Mouse (Mus musculus) neural tube, embryonic 15.5 days (tissue): ENCODE data around the gene Atg2a. TPM values are rescaled to one million over a fixed set of nuclear protein-coding genes. Genes with fewer than 3 reads are reported as not detected.

ENCODE experiments used
- ATAC-seq: fragments of 200-750 bp; cut with Nextera tagmentation; 2 replicates; pipeline ENCODE4 v1.8.0; 2017; ENCODE audit warnings: mild to moderate bottlenecking, moderate TSS enrichment, moderate library complexity; ENCODE audit not compliant: low FRiP score
- H3K27ac ChIP-seq: fragments of 300-500 bp; sonication (generic); replicated peaks from 2 replicates; pipeline ENCODE4 v1.5.1; 2015; ENCODE audit warnings: mild to moderate bottlenecking, inconsistent platforms
- H3K27me3 ChIP-seq: fragments of 300-500 bp; sonication (generic); replicated peaks from 2 replicates; pipeline ENCODE4 v1.6.1; 2015; ENCODE audit warnings: inconsistent platforms
- H3K36me3 ChIP-seq: fragments of 300-500 bp; sonication (generic); 2 replicates; pipeline ENCODE4 v1.6.1; 2015; ENCODE audit warnings: inconsistent platforms
- H3K4me1 ChIP-seq: fragments of 300-500 bp; sonication (generic); 2 replicates; pipeline ENCODE4 v1.6.1; 2015; ENCODE audit warnings: inconsistent platforms
- H3K4me2 ChIP-seq: fragments of 300-500 bp; sonication (generic); 2 replicates; pipeline ENCODE4 v1.6.1; 2015; ENCODE audit warnings: inconsistent platforms, mild to moderate bottlenecking, moderate library complexity
- H3K4me3 ChIP-seq: fragments of 300-500 bp; sonication (generic); replicated peaks from 2 replicates; pipeline ENCODE4 v1.5.1; 2015; ENCODE audit warnings: mild to moderate bottlenecking, inconsistent platforms
- H3K9ac ChIP-seq: fragments of 300-500 bp; sonication (generic); replicated peaks from 2 replicates; pipeline ENCODE4 v1.6.1; 2015; ENCODE audit warnings: mild to moderate bottlenecking, inconsistent platforms
- H3K9me3 ChIP-seq: fragments of 300-500 bp; sonication (generic); replicated peaks from 2 replicates; pipeline ENCODE4 v1.6.1; 2016; ENCODE audit warnings: inconsistent platforms
- WGBS: fragments of 180-500 bp; shearing (Covaris S2); methylation state at CpG from one replicate; pipeline ENCODE4 v1.1.7; 2015; ENCODE audit warnings: mixed read lengths; 5-methylcytosine and 5-hydroxymethylcytosine counted together
- polyA plus RNA-seq: library from polyadenylated mRNA; unstranded; fragments of >200 nt; fragmentation: Nextera tagmentation; extraction: Ambion mirVana; gene quantifications from 2 replicates; pipeline ENCODE4 v1.2.1, GENCODE M21; 2015

Gene Atg2a
- 12.5 and 12.9 TPM in 2 replicates for polyA plus RNA-seq

- WGBS = under 1% methylated on average over 54 of the region's 55 CpGs
- peak; percentile 95 for ATAC-seq
- H3K9ac ChIP-seq = peak within 1 kb of the TSS; percentile 89
- no peaks in the 10 kb centered on the region for H3K27me3 ChIP-seq
- no peaks in the 10 kb centered on the region for H3K9me3 ChIP-seq
- peaks cover 20% of the 10 kb centered on the region for H3K36me3 ChIP-seq
- H3K4me1 ChIP-seq = peaks cover 24% of the 10 kb centered on the region
- peak within 1 kb of the TSS; percentile 58 for H3K27ac ChIP-seq
- peak within 1 kb of the TSS; percentile 77 for H3K4me3 ChIP-seq
- peak within 1 kb of the TSS; percentile 86 for H3K4me2 ChIP-seq
Observed at GRCm38 (mm10) chr19:6241274-6242107, at the start of gene Atg2a. Atg2a (plus strand) TSS chr19:6241668.

- ATAC-seq = no peak
- H3K27me3 ChIP-seq = no peaks in the 10 kb centered on the region
- WGBS = 83% methylated on average over 2 of the region's 2 CpGs
Observed at GRCm38 (mm10) chr19:6204265-6204664, 37.2 kb upstream of the Atg2a start.

GRCm38 (mm10) chr19:6206716-6207115, 34.8 kb upstream of the Atg2a start:
- H3K27me3 ChIP-seq = no peaks in the 10 kb centered on the region
- no peak for ATAC-seq
- 73% methylated on average over 5 of the region's 5 CpGs for WGBS

More at GRCm38 (mm10) chr19:6204265-6204664, 37.2 kb upstream of the Atg2a start:
- no peaks in the 10 kb centered on the region for H3K9me3 ChIP-seq
- no peaks in the 10 kb centered on the region for H3K36me3 ChIP-seq
- no peak overlapping the region for H3K27ac ChIP-seq
- no peak overlapping the region for H3K9ac ChIP-seq
- no peak overlapping the region for H3K4me2 ChIP-seq
- H3K4me3 ChIP-seq = no peak overlapping the region
- no peaks in the 10 kb centered on the region for H3K4me1 ChIP-seq

GRCm38 (mm10) chr19:6216046-6216705, 25.3 kb upstream of the Atg2a start:
- no peaks in the 10 kb centered on the region for H3K9me3 ChIP-seq
- no peaks in the 10 kb centered on the region for H3K36me3 ChIP-seq
- H3K4me3 ChIP-seq = no peak overlapping the region
- WGBS = 59% methylated on average over 6 of the region's 6 CpGs
- H3K27ac ChIP-seq = no peak overlapping the region
- no peaks in the 10 kb centered on the region for H3K27me3 ChIP-seq
- H3K4me1 ChIP-seq = no peaks in the 10 kb centered on the region
- no peak overlapping the region for H3K9ac ChIP-seq
- H3K4me2 ChIP-seq = no peak overlapping the region
- ATAC-seq = no peak

More at GRCm38 (mm10) chr19:6206716-6207115, 34.8 kb upstream of the Atg2a start:
- Histone ChIP-seq H3K27ac (no peak overlapping the region), H3K9me3 (no peaks in the 10 kb centered on the region), H3K4me3 (no peak overlapping the region), H3K36me3 (no peaks in the 10 kb centered on the region), H3K4me2 (no peak overlapping the region), H3K9ac (no peak overlapping the region), H3K4me1 (no peaks in the 10 kb centered on the region)

- no peak overlapping the region for H3K4me2 ChIP-seq
- 76% methylated on average over 6 of the region's 6 CpGs for WGBS
- H3K4me3 ChIP-seq = no peak overlapping the region
- ATAC-seq = no peak
- H3K27me3 ChIP-seq = no peaks in the 10 kb centered on the region
- no peaks in the 10 kb centered on the region for H3K4me1 ChIP-seq
- no peak overlapping the region for H3K9ac ChIP-seq
- no peaks in the 10 kb centered on the region for H3K9me3 ChIP-seq
- no peak overlapping the region for H3K27ac ChIP-seq
- no peaks in the 10 kb centered on the region for H3K36me3 ChIP-seq
Observed at GRCm38 (mm10) chr19:6218606-6219005, 22.9 kb upstream of the Atg2a start.

- WGBS = 29% methylated on average over 2 of the region's 2 CpGs
- ATAC-seq = no peak
- Histone ChIP-seq H3K9ac (no peak within 1 kb of the TSS), H3K4me2 (no peak within 1 kb of the TSS), H3K4me3 (no peak within 1 kb of the TSS), H3K27ac (no peak within 1 kb of the TSS), H3K4me1 (no peaks in the 10 kb centered on the region), H3K36me3 (peaks cover 49% of the 10 kb centered on the region), H3K9me3 (no peaks in the 10 kb centered on the region), H3K27me3 (no peaks in the 10 kb centered on the region)
Observed at GRCm38 (mm10) chr19:6226135-6226534, 15.3 kb upstream of the Atg2a start, which contains the start of gene Gpha2. Gpha2 (plus strand) TSS chr19:6226380.

- no peaks in the 10 kb centered on the region for H3K9me3 ChIP-seq
- WGBS = 89% methylated on average over 14 of the region's 14 CpGs
- H3K4me3 ChIP-seq = no peak overlapping the region
- H3K27ac ChIP-seq = no peak overlapping the region
- H3K4me2 ChIP-seq = no peak overlapping the region
- ATAC-seq = no peak
- H3K36me3 ChIP-seq = peaks cover 55% of the 10 kb centered on the region
- no peaks in the 10 kb centered on the region for H3K27me3 ChIP-seq
- no peak overlapping the region for H3K9ac ChIP-seq
- H3K4me1 ChIP-seq = no peaks in the 10 kb centered on the region
Observed at GRCm38 (mm10) chr19:6226763-6227162, 14.7 kb upstream of the Atg2a start.

GRCm38 (mm10) chr19:6227864-6228263, 13.6 kb upstream of the Atg2a start:
- Histone ChIP-seq H3K36me3 (peaks cover 66% of the 10 kb centered on the region), H3K9me3 (no peaks in the 10 kb centered on the region), H3K27ac (no peak overlapping the region), H3K4me1 (no peaks in the 10 kb centered on the region), H3K9ac (no peak overlapping the region), H3K27me3 (no peaks in the 10 kb centered on the region), H3K4me2 (no peak overlapping the region), H3K4me3 (no peak overlapping the region)
- 75% methylated on average over 4 of the region's 4 CpGs for WGBS
- no peak for ATAC-seq

GRCm38 (mm10) chr19:6230411-6230810, 11.1 kb upstream of the Atg2a start:
- H3K27me3 ChIP-seq = no peaks in the 10 kb centered on the region
- no peak overlapping the region for H3K9ac ChIP-seq
- H3K36me3 ChIP-seq = peaks cover 76% of the 10 kb centered on the region
- H3K27ac ChIP-seq = no peak overlapping the region
- H3K9me3 ChIP-seq = no peaks in the 10 kb centered on the region
- no peak overlapping the region for H3K4me2 ChIP-seq
- 96% methylated on average over 4 of the region's 4 CpGs for WGBS
- H3K4me1 ChIP-seq = peaks cover 19% of the 10 kb centered on the region
- no peak for ATAC-seq
- no peak overlapping the region for H3K4me3 ChIP-seq

GRCm38 (mm10) chr19:6231036-6231435, 10.4 kb upstream of the Atg2a start:
- peaks cover 76% of the 10 kb centered on the region for H3K36me3 ChIP-seq
- H3K9ac ChIP-seq = no peak overlapping the region
- no peak overlapping the region for H3K4me3 ChIP-seq
- H3K27ac ChIP-seq = no peak overlapping the region
- H3K4me1 ChIP-seq = peaks cover 19% of the 10 kb centered on the region
- no peaks in the 10 kb centered on the region for H3K9me3 ChIP-seq
- H3K27me3 ChIP-seq = no peaks in the 10 kb centered on the region
- ATAC-seq = no peak
- no peak overlapping the region for H3K4me2 ChIP-seq
- WGBS = 96% methylated on average over 2 of the region's 2 CpGs

- H3K9ac ChIP-seq = no peak overlapping the region
- no peak overlapping the region for H3K27ac ChIP-seq
- H3K27me3 ChIP-seq = no peaks in the 10 kb centered on the region
- H3K36me3 ChIP-seq = peaks cover 52% of the 10 kb centered on the region
- H3K4me1 ChIP-seq = peaks cover 26% of the 10 kb centered on the region
- H3K4me2 ChIP-seq = peak overlapping the region; percentile 92; the same call in 1 of the 2 replicates
- H3K4me3 ChIP-seq = no peak overlapping the region
- H3K9me3 ChIP-seq = no peaks in the 10 kb centered on the region
- 92% methylated on average over 16 of the region's 16 CpGs for WGBS
- ATAC-seq = no peak
Observed at GRCm38 (mm10) chr19:6233647-6234046, 7.8 kb upstream of the Atg2a start.
